Mouse (Mus musculus): ENCODE results near the gene Zmynd8. TPM values are rescaled to one million over a fixed set of nuclear protein-coding genes. Genes with fewer than 3 reads are reported as not detected.

Gene Zmynd8
- polyA plus RNA-seq, 1 experiment = 20.7 TPM

DNA sequence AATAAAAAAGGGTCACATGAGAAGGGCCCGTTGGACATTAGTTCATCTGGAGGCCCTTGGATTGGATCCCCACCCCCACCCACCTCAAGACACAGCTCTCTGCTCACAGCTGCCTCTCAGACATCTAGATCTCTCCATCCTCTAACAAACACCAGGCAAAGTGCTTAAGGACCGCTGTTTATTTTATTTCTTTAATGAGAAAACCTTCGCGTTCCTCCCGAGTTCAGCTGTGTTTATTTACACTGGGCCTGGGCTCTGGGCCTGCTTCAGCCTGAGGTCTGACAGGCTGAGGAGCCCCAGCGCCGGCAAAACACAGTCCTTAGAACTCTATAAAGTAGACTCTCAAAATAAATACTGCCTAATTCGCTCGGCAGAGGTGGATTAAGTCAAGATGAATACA, 157.8 kb downstream of the Zmynd8 start:
- Histone ChIP-seq H3K27me3 (ENCODE audit: control insufficient read depth, insufficient read depth, insufficient read length) (peaks cover 10% of the 10 kb centered on the region), H3K79me3 (ENCODE audit: low read depth) (no peaks in the 10 kb centered on the region), H3K36me3 (ENCODE audit: control insufficient read depth, insufficient read depth) (no peaks in the 10 kb centered on the region), H3K4me3 (ENCODE audit: insufficient read depth, poor library complexity, severe bottlenecking) (no peak overlapping the region), H3K79me2 (ENCODE audit: control insufficient read depth, insufficient read depth) (no peaks in the 10 kb centered on the region), H3ac (ENCODE audit: control insufficient read depth, insufficient read length, low read depth) (no peak overlapping the region)
- no peak for TF ChIP-seq USF1 (IDR thresholded peaks at IDR 0.05; ENCODE audit: low read depth)
- TF ChIP-seq MYOG (IDR thresholded peaks at IDR 0.05; ENCODE audit: control insufficient read depth, extremely low read depth, insufficient read length) = no peak
- no peak for TF ChIP-seq MAX (IDR thresholded peaks at IDR 0.05)
- no peak for TF ChIP-seq CEBPB (IDR thresholded peaks at IDR 0.05; ENCODE audit: low read depth)
- TF ChIP-seq CTCF (IDR thresholded peaks at IDR 0.05; ENCODE audit: control insufficient read depth, insufficient read depth, insufficient read length) = no peak
- TF ChIP-seq MYOD1 (IDR thresholded peaks at IDR 0.05; ENCODE audit: control insufficient read depth, insufficient read length, low read depth) = no peak
- no peak for TF ChIP-seq FOSL1 (IDR thresholded peaks at IDR 0.05; ENCODE audit: insufficient read depth, low read length, poor library complexity, severe bottlenecking)

DNA sequence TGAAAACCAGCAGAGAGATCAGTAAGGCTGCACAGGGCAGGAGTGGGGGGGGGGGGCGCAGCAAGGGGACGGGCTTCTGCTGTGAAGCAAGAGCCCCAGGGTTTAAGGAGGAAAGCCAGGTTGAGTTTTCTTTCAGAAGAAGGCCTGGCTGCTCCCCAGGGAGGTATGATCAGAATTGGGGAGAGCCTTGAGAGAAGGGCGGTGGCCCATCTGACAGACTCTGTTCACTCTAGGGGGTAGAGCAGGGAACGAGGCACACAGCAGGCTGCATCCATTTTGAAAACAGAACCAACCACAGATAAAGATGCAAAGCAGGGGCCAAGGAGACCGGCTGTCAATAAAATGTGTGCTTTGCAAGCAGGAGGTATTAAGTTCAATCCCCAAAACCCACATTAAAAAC, 158.4 kb downstream of the Zmynd8 start:
- no peak for TF ChIP-seq MAX (IDR thresholded peaks at IDR 0.05)
- no peak for TF ChIP-seq CEBPB (IDR thresholded peaks at IDR 0.05; ENCODE audit: low read depth)
- no peak for TF ChIP-seq MYOG (IDR thresholded peaks at IDR 0.05; ENCODE audit: control insufficient read depth, extremely low read depth, insufficient read length)
- TF ChIP-seq USF1 (IDR thresholded peaks at IDR 0.05; ENCODE audit: low read depth) = no peak
- TF ChIP-seq FOSL1 (IDR thresholded peaks at IDR 0.05; ENCODE audit: insufficient read depth, low read length, poor library complexity, severe bottlenecking) = no peak
- TF ChIP-seq MYOD1 (IDR thresholded peaks at IDR 0.05; ENCODE audit: control insufficient read depth, insufficient read length, low read depth) = no peak
- no peak for TF ChIP-seq CTCF (IDR thresholded peaks at IDR 0.05; ENCODE audit: control insufficient read depth, insufficient read depth, insufficient read length)
- Histone ChIP-seq H3K27me3 (ENCODE audit: control insufficient read depth, insufficient read depth, insufficient read length) (peaks cover 6% of the 10 kb centered on the region), H3K36me3 (ENCODE audit: control insufficient read depth, insufficient read depth) (no peaks in the 10 kb centered on the region)

DNA sequence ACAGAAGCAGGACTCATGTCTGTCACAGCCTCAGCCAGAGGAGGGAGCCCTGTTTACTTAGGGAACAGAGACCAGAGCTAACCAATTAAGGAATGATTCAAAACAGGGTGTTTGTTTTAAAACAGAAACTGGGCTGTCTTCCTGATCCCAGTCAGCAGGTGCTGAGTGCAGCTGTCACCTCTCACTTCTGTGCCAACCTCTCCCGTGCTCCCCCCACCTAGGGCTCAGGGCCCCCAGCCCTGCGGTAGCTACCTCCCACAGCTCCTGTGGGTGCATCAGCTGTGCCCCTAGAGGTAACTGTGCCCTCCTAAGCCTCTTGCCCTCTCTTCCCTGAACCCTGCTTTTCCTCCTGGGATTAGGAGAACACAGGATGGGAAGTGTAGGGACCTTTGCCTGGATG, 162.5 kb downstream of the Zmynd8 start:
- no peaks in the 10 kb centered on the region for H3K36me3 ChIP-seq (ENCODE audit: control insufficient read depth, insufficient read depth)
- no peaks in the 10 kb centered on the region for H3K79me2 ChIP-seq (ENCODE audit: control insufficient read depth, insufficient read depth)
- peaks cover 24% of the 10 kb centered on the region for H3K27me3 ChIP-seq (ENCODE audit: control insufficient read depth, insufficient read depth, insufficient read length)
- TF ChIP-seq CTCF (IDR thresholded peaks at IDR 0.05; ENCODE audit: control insufficient read depth, insufficient read depth, insufficient read length) = no peak
- peak; percentile 81 for TF ChIP-seq MYOD1 (IDR thresholded peaks at IDR 0.05; ENCODE audit: control insufficient read depth, insufficient read length, low read depth)
- TF ChIP-seq MAX (IDR thresholded peaks at IDR 0.05) = no peak
- TF ChIP-seq USF1 (IDR thresholded peaks at IDR 0.05; ENCODE audit: low read depth) = no peak
- no peak for TF ChIP-seq MYOG (IDR thresholded peaks at IDR 0.05; ENCODE audit: control insufficient read depth, extremely low read depth, insufficient read length)
- no peak for TF ChIP-seq FOSL1 (IDR thresholded peaks at IDR 0.05; ENCODE audit: insufficient read depth, low read length, poor library complexity, severe bottlenecking)
- TF ChIP-seq CEBPB (IDR thresholded peaks at IDR 0.05; ENCODE audit: low read depth) = no peak
- H3K79me3 ChIP-seq (ENCODE audit: low read depth) = no peaks in the 10 kb centered on the region
- H3K4me3 ChIP-seq (ENCODE audit: insufficient read depth, poor library complexity, severe bottlenecking) = no peak overlapping the region
- no peak overlapping the region for H3ac ChIP-seq (ENCODE audit: control insufficient read depth, insufficient read length, low read depth)

More for the DNA sequence above, 158.4 kb downstream of the Zmynd8 start:
- Histone ChIP-seq H3ac (ENCODE audit: control insufficient read depth, insufficient read length, low read depth) (no peak overlapping the region), H3K4me3 (ENCODE audit: insufficient read depth, poor library complexity, severe bottlenecking) (no peak overlapping the region), H3K79me3 (ENCODE audit: low read depth) (no peaks in the 10 kb centered on the region), H3K79me2 (ENCODE audit: control insufficient read depth, insufficient read depth) (no peaks in the 10 kb centered on the region)

Small RNA genes lying within 50 kb of the gene (microRNA-seq; reads per million reads assigned to microRNA genes)
- not detected for gene Gm22692 (ENCODE audit: borderline microRNAs expressed)

Other genes with a start within 250 kb of the Zmynd8 start
- 5.6 TPM for gene Ncoa3, start 93.6 kb upstream of the Zmynd8 start, polyA plus RNA-seq (2012; fragmentation: generic; extraction: Trizol)